Mouse (Mus musculus): Measurements from ENCODE around the gene Gclc.

- TF ChIP-seq CTCF (IDR thresholded peaks at IDR 0.05; ENCODE audit: control insufficient read depth, insufficient read depth, insufficient replicate concordance, low read depth, low read length) (no peak), POLR2A (IDR thresholded peaks at IDR 0.05; ENCODE audit: control insufficient read depth, low read depth, low read length) (no peak)
These were observed 4.1 kb downstream of the Gclc start for GRCm38 (mm10) chr9:77758481-77758880.

Measured in testis, adult 2 months (tissue).